ENCODE assay signal across 8 mouse cellular contexts in the genomic region with DNA sequence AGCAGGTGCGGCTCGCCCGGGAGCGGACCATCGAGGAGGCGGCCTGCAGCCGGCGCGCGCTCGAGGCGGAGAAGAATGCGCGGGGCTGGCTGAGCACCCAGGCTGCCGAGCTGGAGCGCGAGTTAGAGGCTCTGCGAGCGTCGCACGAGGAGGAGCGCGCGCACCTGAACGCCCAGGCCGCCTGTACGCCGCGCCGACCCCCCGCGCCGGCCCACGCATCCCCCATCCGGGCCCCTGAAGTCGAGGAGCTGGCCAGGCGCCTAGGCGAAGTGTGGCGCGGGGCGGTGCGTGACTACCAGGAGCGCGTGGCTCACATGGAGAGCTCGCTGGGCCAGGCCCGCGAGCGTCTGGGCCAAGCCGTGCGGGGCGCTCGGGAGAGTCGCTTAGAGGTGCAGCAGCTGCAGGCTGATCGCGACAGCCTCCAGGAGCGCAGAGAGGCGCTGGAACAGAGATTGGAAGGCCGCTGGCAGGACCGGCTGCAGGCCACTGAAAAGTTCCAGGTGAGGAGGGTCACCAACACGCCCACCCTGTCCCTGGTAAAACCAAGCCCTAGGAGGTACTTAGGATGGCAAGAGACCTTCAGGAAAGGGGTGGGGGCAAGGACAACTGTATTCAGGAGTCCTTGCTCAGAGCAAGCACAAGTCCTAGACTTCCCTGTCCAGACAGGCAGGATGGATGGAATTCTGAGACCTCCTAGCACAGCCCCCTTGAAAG. TPM values are rescaled to one million over a fixed set of nuclear protein-coding genes. Genes with fewer than 3 reads are reported as not detected.
DNase-seq lines count a peak whose midpoint lies in the region; ATAC-seq and TF ChIP-seq lines count a peak whose summit lies in the region.

No protein-coding gene starts in this region.

- ATAC-seq in forebrain, embryonic 15.5 days (replicated peaks), result peak; percentile 11
- ATAC-seq in liver, embryonic 15.5 days (ENCODE audit: insufficient read depth), result no peak

- H3K9ac ChIP-seq in heart, adult 2 months (ENCODE audit: low read depth, low read length), result peak overlapping the region; percentile 72
- H3K9ac ChIP-seq in forebrain, embryonic 15.5 days (replicated peaks), result peak overlapping the region; percentile 74
- H3K9ac ChIP-seq in liver, embryonic 15.5 days, result 0 out of 2 replicates have a peak overlapping the region, but pooled peaks have one; percentile 1

- peak overlapping the region; percentile 74 for H3K4me3 ChIP-seq in heart, adult 2 months
- H3K4me3 ChIP-seq in E14TG2a.4 (replicated peaks; ENCODE audit: low read length), result peak overlapping the region; percentile 79
- H3K4me3 ChIP-seq in forebrain, embryonic 15.5 days, result peak overlapping the region; percentile 68
- H3K4me3 ChIP-seq in liver, embryonic 15.5 days (replicated peaks), result peak overlapping the region; percentile 41

- TF ChIP-seq EP300 in heart, adult 2 months (IDR thresholded peaks at IDR 0.05; ENCODE audit: insufficient read depth, low read depth, low read length), result no peak

- H3K27ac ChIP-seq in heart, adult 2 months, result peak overlapping the region; percentile 83
- peak overlapping the region; percentile 72 for H3K27ac ChIP-seq in forebrain, embryonic 15.5 days (replicated peaks)
- no peak overlapping the region for H3K27ac ChIP-seq in liver, embryonic 15.5 days (replicated peaks)

- H3K4me1 ChIP-seq in heart, adult 2 months (ENCODE audit: control insufficient read depth, insufficient read depth, low read length), result peaks cover 7% of the 10 kb centered on the region
- peaks cover 54% of the 10 kb centered on the region for H3K4me1 ChIP-seq in E14TG2a.4 (replicated peaks; ENCODE audit: low read depth, low read length)
- peaks cover 47% of the 10 kb centered on the region for H3K4me1 ChIP-seq in forebrain, embryonic 15.5 days
- peaks cover 15% of the 10 kb centered on the region for H3K4me1 ChIP-seq in liver, embryonic 15.5 days (replicated peaks)

- peaks cover 2% of the 10 kb centered on the region; the same call in 1 of the 2 replicates for H3K9me3 ChIP-seq in E14TG2a.4 (ENCODE audit: low read length)
- no peaks in the 10 kb centered on the region for H3K9me3 ChIP-seq in forebrain, embryonic 15.5 days
- no peaks in the 10 kb centered on the region for H3K9me3 ChIP-seq in liver, embryonic 15.5 days (replicated peaks)

- no peaks in the 10 kb centered on the region for H3K36me3 ChIP-seq in heart, adult 2 months (ENCODE audit: control insufficient read depth, insufficient read depth, low read length)
- peaks cover 3% of the 10 kb centered on the region; the same call in 1 of the 2 replicates for H3K36me3 ChIP-seq in E14TG2a.4 (ENCODE audit: insufficient read depth, low read length)
- no peaks in the 10 kb centered on the region for H3K36me3 ChIP-seq in forebrain, embryonic 15.5 days
- no peaks in the 10 kb centered on the region for H3K36me3 ChIP-seq in liver, embryonic 15.5 days (replicated peaks)

- WGBS in heart, adult 2 months, result 1% methylated on average over 60 of the region's 60 CpGs
- WGBS in forebrain, embryonic 15.5 days, result under 1% methylated on average over 60 of the region's 60 CpGs
- 1% methylated on average over 60 of the region's 60 CpGs for WGBS in liver, embryonic 15.5 days (ENCODE audit: insufficient replicate concordance)

- intact Hi-C loops in heart, adult 2 months (cut with DNase I), result loop anchor here (1.0 to 10.0 kb wide), 2 partner anchors 10 to 207 kb away; no protein-coding TSS in a partner anchor

- peak overlapping the region; percentile 96 for H3K4me2 ChIP-seq in forebrain, embryonic 15.5 days (replicated peaks)
- H3K4me2 ChIP-seq in liver, embryonic 15.5 days, result peak overlapping the region; percentile 50

- TF ChIP-seq CTCF in heart, adult 2 months (IDR thresholded peaks at IDR 0.05), result no peak
- TF ChIP-seq CTCF in E14TG2a.4 (conservative IDR thresholded peaks at IDR 0.05; ENCODE audit: low read length), result no peak

- DNase-seq in heart, adult 2 months, result peak in 1 of 2 experiments; percentile 39
- DNase-seq in heart, postnatal 4 days, result no peak
- DNase-seq in urinary bladder, adult 18-20 months (ENCODE audit: low spot score in 2 of 2), result no peak
- DNase-seq in frontal cortex, postnatal 10 days (ENCODE audit: low spot score in 2 of 2), result no peak
- DNase-seq in urinary bladder, postnatal 10 days (ENCODE audit: low spot score), result no peak

- H3K27me3 ChIP-seq in heart, adult 2 months (ENCODE audit: control insufficient read depth, insufficient read depth, low read length), result no peaks in the 10 kb centered on the region
- H3K27me3 ChIP-seq in E14TG2a.4 (ENCODE audit: insufficient read depth, low read length), result peaks cover 87% of the 10 kb centered on the region
- no peaks in the 10 kb centered on the region for H3K27me3 ChIP-seq in forebrain, embryonic 15.5 days
- H3K27me3 ChIP-seq in liver, embryonic 15.5 days, result peaks cover 88% of the 10 kb centered on the region

- H3K79me2 ChIP-seq in heart, adult 2 months (replicated peaks; ENCODE audit: control insufficient read depth, insufficient read depth, low read length), result no peaks in the 10 kb centered on the region

- TF ChIP-seq POLR2A in heart, adult 2 months (IDR thresholded peaks at IDR 0.05; ENCODE audit: insufficient read depth, low read depth, low read length), result no peak

RNA-seq across cellular contexts. Expression of a gene that starts 0.8 kb away (rescaled TPM):
- 10 to 100 TPM; 14.7 to 22.8 TPM for total RNA-seq in heart, adult 2 months (2021)
- 6.2 and 10.0 TPM in 2 replicates for polyA plus RNA-seq in heart, adult 2 months (2012; rRNA removed)
- 10 to 100 TPM; 66.5 to 70.4 TPM for total RNA-seq in heart, postnatal 4 days (2021)
- polyA plus RNA-seq in forebrain, embryonic 15.5 days (2015; fragmentation: Nextera tagmentation; extraction: Ambion mirVana), result 50.0 and 56.7 TPM in 2 replicates
- polyA plus RNA-seq in liver, embryonic 15.5 days (2015; fragmentation: Nextera tagmentation; extraction: Ambion mirVana), result 2.2 and 2.3 TPM in 2 replicates

RNA-seq across cellular contexts. Expression of a gene that starts 23.2 kb away (rescaled TPM):
- total RNA-seq in heart, adult 2 months (2021), result under 1 TPM in 1 of 2 experiments, not detected in 1; 0.25 TPM
- polyA plus RNA-seq in heart, adult 2 months (2012; rRNA removed), result not detected in 2 replicates
- total RNA-seq in heart, postnatal 4 days (2021), result 1 to 10 TPM in 1 of 2 experiments, under 1 TPM in 1; 0.91 to 1.0 TPM
- polyA plus RNA-seq in forebrain, embryonic 15.5 days (2015; fragmentation: Nextera tagmentation; extraction: Ambion mirVana), result 14.9 and 18.4 TPM in 2 replicates
- 0.31 and 0.75 TPM in 2 replicates for polyA plus RNA-seq in liver, embryonic 15.5 days (2015; fragmentation: Nextera tagmentation; extraction: Ambion mirVana)

RNA-seq across cellular contexts. Expression of a gene that starts 28.4 kb away (rescaled TPM):
- total RNA-seq in heart, adult 2 months (2021), result under 1 TPM in 1 of 2 experiments, not detected in 1; 0.09 TPM
- 0.32 and 0.55 TPM in 2 replicates for polyA plus RNA-seq in heart, adult 2 months (2012; rRNA removed)
- under 1 TPM; 0.12 to 0.29 TPM for total RNA-seq in heart, postnatal 4 days (2021)
- polyA plus RNA-seq in forebrain, embryonic 15.5 days (2015; fragmentation: Nextera tagmentation; extraction: Ambion mirVana), result 26.6 and 27.2 TPM in 2 replicates
- 0.10 TPM in 1 of 2 replicates, not detected in the other for polyA plus RNA-seq in liver, embryonic 15.5 days (2015; fragmentation: Nextera tagmentation; extraction: Ambion mirVana)

RNA-seq across cellular contexts. Expression of a gene that starts 41.1 kb away (rescaled TPM):
- total RNA-seq in heart, adult 2 months (2021), result 1 to 10 TPM; 4.7 to 5.5 TPM
- 17.2 and 18.7 TPM in 2 replicates for polyA plus RNA-seq in heart, adult 2 months (2012; rRNA removed)
- 1 to 10 TPM; 7.7 to 8.9 TPM for total RNA-seq in heart, postnatal 4 days (2021)
- 20.1 and 20.2 TPM in 2 replicates for polyA plus RNA-seq in forebrain, embryonic 15.5 days (2015; fragmentation: Nextera tagmentation; extraction: Ambion mirVana)
- polyA plus RNA-seq in liver, embryonic 15.5 days (2015; fragmentation: Nextera tagmentation; extraction: Ambion mirVana), result 5.6 and 6.3 TPM in 2 replicates

RNA-seq across cellular contexts. Expression of a gene that starts 41.5 kb away (rescaled TPM):
- total RNA-seq in heart, adult 2 months (2021), result 10 to 100 TPM; 10.6 to 10.9 TPM
- 6.2 and 10.8 TPM in 2 replicates for polyA plus RNA-seq in heart, adult 2 months (2012; rRNA removed)
- 10 to 100 TPM; 20.1 to 21.2 TPM for total RNA-seq in heart, postnatal 4 days (2021)
- polyA plus RNA-seq in forebrain, embryonic 15.5 days (2015; fragmentation: Nextera tagmentation; extraction: Ambion mirVana), result 49.7 and 50.0 TPM in 2 replicates
- polyA plus RNA-seq in liver, embryonic 15.5 days (2015; fragmentation: Nextera tagmentation; extraction: Ambion mirVana), result 21.0 and 22.9 TPM in 2 replicates

Comparison
In these comparisons a context has a peak if more than half of its experiments do, and no peak if none do; other contexts are left out.
1. H3K9ac ChIP-seq: peak in every context shown above with its lines; median percentile 74 in forebrain, embryonic 15.5 days; 72 in heart, adult 2 months; 1 in liver, embryonic 15.5 days.
2. RNA of a gene that starts 28.4 kb away (polyA plus RNA-seq): 26.6 to 27.2 TPM in forebrain, embryonic 15.5 days; 0.32 to 0.55 TPM in heart, adult 2 months and 0.10 TPM in liver, embryonic 15.5 days; every median in the first group is over 10 times any median in the second.
3. Peak in every context shown above with its lines, with median percentiles within 50 percentile points of each other: H3K4me3 ChIP-seq.